Mouse (Mus musculus): Measurements from ENCODE around the gene 9330161L09Rik. TPM values are rescaled to one million over a fixed set of nuclear protein-coding genes. Genes with fewer than 3 reads are reported as not detected.
A peak's percentile ranks its signal among the peaks of the same experiment; 100 is the strongest.
"Not testable (repeated sequence)": the region's sequence is repeated elsewhere in the genome, so short reads cannot be mapped to it uniquely, and the experiment has no call there.

9330161L09Rik gene
- 1 to 10 TPM in 3 of 4 experiments, under 1 TPM in 1; 0.99 to 3.4 (median 2.1) TPM for total RNA-seq (2022)

DNA sequence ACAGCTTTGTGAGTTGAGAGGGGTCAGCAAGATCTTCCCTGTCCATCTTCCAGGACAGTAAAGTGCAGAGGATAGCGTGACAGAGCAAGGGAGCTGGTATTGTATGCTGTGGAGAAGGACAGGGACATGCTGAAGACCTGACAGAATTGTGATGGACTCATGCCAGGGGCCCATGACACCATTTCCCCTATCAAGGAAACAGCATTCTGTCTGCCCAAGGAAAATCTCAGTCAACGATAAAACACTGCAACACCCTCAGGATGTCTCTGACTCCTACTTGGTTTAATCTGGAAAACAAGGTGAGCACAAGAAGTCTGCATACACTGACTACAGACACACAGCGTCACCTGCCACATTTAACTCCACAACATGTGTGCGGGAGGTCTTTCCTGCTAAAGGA lies at the start of gene 9330161L09Rik:
TSS of gene 9330161L09Rik (minus strand) at position 101 of the 400 bp plus-strand sequence.
- DNase-seq = no peak

DNA sequence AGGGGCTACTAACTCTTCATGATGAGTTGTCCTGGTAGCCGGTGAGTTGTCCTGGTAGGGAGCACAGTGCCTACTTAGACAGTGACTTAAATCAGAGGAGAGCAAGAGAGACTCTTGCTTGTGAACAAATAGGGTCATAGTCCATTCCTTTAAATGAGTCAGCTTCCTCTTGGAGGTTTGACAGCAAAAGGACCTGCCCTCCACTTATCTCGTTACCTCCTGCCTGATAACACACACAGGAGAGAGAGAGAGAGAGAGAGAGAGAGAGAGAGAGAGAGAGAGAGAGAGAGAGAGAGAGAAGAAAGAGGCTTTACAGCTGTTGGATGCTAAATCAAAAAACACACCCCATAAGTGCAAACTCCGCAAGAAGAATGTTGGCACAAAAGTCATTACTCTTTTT lies 49.5 kb upstream of the 9330161L09Rik start, which contains the start of gene Ifi27l2b:
TSS of gene Ifi27l2b (minus strand) at position 84 of the 400 bp plus-strand sequence.
- DNase-seq = no peak

DNA sequence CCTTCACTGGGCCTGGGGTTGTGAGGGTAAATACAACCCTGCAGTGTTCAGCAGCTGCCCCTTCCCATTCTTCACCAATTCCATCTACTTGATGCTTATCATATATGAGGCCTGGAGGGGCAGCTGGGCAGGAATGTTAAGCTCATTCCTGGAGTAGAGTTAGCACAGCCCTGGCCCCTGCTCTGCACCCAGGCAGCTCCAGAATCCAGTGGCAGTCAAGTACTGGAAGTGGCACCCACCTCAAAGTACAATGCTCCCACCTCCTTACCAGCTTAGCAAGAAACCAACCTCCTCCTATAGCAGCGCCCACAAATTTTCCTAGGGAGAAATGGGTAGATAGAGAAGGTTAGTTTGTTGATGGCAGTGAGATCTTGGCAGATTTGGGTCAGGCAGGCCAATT lies 49.1 kb upstream of the 9330161L09Rik start:
- DNase-seq = not testable (repeated sequence)

DNA sequence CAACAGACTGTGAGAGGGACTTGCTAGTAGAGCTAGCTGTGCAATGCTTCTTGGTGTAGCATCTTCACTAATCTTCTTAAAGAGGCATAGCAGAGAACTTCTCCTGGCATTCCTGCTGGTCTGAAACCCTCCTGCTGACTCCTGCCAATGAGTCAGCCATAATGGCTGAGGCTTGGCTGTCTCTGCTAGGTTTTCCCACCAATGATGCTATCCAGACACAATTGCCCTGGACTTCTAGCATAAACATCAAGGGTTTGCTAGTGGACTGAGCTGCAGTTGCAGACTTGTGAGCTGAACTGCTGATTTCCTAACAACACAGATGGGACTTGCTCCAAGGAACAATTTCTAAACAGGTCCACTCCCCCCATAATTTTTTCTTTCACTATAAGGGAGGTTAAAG lies 45.7 kb upstream of the 9330161L09Rik start:
- no peak for DNase-seq

DNA sequence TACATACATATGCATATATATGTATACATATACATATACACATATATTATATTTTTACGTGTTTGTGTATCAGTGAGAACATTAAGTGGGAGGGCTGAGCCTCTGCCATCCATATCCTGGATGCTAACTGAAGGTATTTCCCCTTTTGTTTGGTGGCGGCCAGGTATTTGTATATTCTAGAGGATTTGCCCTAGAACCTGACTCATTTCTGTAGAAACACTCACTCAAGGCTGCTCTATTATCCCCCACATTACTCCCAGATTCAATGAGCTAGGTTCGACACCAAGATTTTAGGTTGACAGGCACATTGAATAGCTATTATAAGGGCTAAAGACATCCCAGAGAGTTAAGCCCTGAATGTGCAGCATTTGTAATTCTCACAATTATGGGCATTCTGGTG lies 37.4 kb upstream of the 9330161L09Rik start:
- no peak for DNase-seq

DNA sequence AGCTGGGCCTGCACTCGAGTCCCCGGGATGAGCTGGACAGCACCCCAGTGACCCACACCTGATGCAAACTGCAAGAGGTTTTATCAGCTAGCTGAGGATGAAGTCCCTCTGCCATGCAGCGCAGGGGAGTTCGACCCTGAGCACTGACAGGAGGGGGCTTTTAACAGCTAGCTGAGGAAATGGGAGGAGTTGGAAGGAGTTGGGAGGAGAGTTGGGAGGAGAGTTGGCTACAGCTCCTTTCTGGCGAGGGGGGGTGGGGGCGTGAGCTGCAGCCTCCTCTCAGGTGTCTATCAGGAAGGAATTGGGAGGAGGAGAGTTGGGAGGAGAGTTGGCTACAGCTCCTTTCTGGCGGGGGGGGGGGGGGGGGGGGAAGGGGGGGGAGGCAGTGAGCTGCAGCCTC lies 36.6 kb upstream of the 9330161L09Rik start:
- DNase-seq = not testable (repeated sequence)

DNA sequence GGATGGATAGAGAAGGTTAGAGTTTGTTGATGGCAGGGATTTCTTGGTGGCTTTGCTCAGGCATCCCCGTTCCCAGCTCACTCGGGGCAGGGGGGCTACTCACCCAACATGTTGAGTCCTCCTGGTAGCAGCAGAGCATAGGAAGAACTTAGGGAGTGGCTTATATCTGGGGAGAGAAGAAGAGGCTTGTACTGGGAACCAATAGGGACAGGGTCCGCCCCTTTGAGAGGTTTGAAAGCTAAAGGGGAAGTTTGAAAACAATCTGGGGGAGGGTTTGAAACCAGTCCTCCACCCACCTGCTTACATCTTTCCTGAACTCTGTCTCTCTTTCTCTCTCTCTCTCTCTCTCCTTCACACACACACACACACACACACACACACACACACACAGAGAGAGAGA lies 35.9 kb upstream of the 9330161L09Rik start, which contains the start of gene Ifi27l2a:
TSS of gene Ifi27l2a (minus strand) at position 157 of the 400 bp plus-strand sequence.
- no peak for DNase-seq

DNA sequence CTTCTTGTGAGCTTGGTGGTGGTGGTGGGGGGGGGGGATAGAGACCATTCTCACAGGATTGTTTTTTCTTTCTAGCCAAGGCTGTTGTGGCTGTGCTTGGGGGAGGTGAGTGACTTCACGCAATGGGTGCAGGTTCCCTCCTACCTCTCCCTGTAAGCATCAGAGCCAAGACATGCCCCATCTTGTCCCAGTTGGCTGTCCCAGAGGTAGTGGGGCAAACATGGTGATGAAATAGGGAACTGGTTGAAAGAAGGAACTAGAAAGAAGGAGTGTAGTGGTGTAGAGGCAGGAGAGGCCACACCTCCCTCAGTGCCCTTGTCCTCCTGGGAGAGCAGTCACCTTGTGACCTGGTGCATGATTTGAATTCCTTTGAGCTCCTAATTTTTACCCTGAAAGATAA lies 30.0 kb upstream of the 9330161L09Rik start:
- DNase-seq = no peak

DNA sequence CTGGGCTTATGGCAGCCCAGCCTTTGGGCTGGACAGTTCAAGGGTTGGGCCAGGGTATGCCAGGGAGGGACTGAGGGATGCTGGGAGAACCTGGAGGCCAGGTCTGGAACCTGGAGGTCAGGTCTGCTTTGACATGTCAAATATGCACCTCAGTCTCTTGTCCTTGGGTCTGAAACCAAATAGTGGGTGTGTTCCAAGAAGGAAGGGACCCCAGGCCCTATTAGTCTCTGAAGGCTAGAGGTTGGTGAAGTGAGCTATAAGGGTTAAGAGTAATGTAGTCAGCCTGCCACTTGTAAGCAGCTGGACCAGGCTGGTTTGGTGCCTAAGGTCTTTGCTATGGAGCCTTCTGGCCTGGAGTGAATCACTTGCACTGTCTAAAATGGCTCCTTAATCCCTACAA lies 27.2 kb upstream of the 9330161L09Rik start:
- no peak for DNase-seq

DNA sequence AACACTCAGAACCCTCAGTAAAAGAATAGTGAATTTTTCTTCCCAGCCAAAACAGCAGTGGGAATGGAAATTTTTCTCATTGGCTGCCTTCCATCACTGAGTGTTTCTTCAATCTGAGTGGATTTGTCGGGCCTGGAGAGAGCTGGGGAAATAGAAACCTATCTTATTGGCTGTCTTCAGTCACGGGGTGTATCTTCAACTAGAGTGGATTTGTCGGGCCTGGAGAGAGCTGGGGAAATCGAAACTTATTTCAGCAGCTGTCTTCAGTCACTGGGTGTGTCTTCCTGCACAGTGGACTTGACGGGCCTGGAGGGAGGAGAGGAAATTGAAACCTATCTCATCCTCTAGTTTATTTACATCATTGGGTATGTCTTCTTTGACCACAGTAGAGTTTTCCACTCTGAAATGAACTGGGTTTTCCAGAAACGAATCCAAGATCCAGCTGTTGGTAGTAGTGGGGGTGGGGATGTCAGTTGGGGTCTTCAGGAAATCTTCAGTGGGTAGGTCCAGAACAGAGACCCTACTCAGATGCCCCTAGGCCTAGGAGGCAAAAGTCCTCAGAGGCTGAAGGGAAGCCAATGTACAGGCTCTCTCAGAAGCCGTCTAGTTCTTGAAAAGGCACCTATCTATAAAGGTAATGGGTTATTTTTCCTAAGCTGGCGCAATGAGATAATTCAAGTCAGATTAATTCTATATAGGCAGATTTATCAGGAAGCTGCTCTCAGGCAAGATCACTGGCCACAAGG lies 26.5 kb upstream of the 9330161L09Rik start, which contains the start of gene Ifi27:
TSS of gene Ifi27 (plus strand) at position 226 of the 746 bp plus-strand sequence.
- DNase-seq = peak; percentile 88

DNA sequence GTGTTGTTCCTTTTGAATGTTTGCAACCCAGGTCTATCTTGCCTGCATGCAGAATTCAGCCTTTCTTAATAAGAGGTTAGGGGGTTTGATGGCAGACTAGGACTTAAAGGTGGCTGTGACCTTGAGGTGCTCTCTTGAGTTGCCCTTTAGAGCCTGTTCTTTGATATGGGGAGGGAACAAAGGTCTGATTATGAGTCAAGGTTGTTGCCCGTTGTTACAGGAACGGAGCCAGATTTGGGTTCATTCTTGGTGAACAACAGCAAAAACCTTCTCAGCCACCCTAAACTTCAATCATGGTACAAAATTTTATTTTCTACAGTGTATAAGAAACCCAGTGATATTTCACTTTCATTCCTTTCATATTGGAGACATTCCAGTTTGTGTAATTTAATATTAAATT lies 25.8 kb upstream of the 9330161L09Rik start:
- peak; percentile 64 for DNase-seq

DNA sequence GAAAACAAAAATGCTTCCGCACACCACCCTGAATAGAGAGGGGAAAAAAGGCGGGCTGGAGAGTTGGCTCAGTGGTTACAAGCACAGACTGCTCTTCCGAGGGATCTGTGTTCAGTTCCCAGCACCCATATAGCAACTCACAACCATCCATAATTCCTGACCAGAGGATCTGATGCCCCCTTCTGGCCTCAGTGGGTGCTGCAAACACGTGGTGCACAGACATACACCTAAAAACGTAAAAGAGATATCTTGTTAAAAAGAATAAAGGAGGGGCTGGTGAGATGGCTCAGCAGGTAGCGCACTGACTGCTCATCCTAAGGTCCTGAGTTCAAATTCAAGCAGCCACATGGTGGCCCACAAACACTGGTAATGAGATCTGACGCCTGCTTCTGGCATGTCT lies 19.1 kb upstream of the 9330161L09Rik start:
- no peak for DNase-seq

DNA sequence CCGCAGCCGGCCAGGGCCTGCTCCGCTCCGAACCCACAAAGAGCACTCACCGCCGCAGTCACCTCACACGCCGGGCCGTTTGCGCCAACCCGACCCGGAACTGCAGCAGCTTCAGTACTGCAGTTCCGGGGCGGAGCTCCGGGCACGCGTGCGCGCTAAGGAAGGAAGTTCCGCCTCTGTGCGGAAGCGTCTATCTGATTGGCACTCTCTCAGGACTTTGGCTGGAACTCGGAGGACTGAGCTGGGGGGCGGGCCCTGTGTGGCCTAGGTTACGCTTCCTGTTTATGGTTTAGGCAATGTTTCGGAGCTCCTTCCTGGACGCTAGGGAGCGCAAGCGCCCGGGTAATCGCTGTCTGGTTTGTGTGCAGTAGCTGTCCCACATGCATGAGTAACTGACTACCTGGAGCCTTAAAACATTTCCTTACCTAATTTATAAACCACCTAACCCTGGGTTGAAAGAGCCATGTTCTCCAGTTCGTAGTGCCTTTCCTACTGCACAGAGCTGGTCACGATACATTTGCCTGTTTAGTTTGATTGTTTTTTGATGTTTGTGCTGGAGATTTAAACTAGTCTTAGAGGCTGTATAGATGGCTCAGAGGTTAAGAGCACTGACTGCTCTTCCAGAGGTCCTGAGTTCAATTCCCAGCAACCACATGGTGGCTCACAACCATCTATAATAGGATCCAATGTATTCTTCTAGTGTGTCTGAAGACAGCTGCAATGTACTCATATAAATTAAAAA lies 18.3 kb upstream of the 9330161L09Rik start, which contains the start of gene Ddx24:
TSS of gene Ddx24 (minus strand) at position 102 of the 742 bp plus-strand sequence.
- peak; percentile 99 for DNase-seq

DNA sequence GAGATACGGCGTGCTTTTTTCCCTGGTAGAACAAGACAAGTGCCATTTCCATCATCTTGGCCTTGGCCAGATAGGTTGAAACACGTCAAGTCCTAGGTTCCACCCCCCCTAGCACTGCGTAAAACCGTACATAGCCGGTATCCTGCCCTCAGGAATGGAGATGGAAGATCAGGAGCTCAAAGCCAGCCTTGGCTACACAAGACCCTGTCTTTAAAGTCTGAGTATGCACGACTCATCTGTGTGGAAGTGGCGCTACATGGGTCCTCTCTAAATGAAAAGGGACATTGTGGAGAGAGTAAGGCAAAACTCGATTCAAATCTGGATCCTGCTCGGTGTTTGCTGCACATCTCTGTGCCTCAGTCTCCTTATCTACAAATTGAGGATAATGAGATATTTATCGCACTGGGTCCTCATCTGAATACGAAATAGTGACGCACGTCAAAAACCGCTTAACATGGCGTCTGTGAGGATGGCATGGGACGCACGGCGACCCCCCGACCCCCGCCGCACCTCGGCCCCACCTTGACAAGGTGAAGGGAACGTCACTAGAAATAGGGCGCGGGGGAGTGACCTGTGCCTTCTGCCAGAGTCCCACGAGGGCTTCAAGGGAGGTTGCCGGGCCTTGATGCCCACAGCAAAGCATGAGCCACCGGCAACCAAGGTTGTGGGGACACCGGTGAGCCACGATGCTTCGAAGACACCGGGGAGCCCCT lies 17.6 kb upstream of the 9330161L09Rik start:
- no peak for DNase-seq

DNA sequence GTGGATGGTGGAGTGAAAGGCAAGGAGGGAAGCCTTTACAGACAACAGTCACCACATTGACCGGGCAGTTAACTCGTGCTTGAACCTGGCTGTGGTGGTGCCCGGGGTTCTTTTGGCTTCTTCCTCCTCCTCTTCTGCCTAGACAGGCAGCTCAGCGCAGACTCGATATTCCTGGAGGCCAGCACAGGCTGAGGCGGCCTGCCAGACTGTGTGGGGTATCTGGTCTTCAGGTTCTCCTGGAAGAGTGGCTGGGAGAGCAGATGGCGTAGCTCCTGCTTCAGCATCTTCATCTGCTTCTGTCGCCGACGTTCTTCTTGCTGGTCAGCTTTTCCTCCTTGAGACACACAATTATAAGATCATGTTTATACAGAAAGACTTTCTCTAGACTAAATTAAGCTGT lies 524 bp upstream of the 9330161L09Rik start:
- no peak for DNase-seq

DNA sequence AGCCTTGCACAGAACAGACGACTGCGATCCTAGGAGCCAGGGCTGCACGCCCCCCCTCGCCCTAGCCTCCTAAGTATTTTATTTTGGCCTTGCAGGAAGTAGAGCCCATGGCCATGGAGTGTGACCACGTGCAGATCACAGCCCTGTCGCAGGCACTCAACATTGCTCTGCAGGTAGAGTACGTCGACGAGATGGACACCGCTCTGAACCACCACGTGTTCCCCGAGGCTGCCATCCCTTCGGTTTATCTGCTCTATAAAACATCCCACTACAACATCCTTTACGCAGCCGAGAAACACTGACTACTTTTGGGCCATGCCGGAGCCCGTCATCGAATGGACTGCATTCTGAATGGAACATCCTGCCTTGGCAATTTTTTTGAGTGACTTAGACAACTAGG lies 3.5 kb downstream of the 9330161L09Rik start:
- DNase-seq = no peak

DNA sequence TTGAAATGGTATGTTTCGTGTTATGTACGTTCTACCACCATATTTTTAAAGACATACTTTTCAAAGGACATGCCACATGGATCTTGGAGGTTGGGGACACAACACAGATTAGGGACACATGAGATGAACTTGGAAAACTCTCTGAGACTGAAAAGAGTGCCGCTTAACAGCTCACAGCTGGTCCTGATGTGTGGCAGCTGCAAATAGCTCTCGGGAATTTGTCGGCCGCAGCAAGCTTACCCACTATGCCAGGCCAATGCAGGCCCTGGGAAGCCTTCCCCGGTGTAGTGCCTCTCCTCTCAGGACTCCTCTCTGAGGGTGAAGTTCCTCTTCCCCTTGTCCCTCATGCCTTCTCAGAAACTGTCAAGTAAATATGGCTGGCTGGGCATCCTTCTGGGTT lies 10.9 kb downstream of the 9330161L09Rik start:
- DNase-seq = no peak

DNA sequence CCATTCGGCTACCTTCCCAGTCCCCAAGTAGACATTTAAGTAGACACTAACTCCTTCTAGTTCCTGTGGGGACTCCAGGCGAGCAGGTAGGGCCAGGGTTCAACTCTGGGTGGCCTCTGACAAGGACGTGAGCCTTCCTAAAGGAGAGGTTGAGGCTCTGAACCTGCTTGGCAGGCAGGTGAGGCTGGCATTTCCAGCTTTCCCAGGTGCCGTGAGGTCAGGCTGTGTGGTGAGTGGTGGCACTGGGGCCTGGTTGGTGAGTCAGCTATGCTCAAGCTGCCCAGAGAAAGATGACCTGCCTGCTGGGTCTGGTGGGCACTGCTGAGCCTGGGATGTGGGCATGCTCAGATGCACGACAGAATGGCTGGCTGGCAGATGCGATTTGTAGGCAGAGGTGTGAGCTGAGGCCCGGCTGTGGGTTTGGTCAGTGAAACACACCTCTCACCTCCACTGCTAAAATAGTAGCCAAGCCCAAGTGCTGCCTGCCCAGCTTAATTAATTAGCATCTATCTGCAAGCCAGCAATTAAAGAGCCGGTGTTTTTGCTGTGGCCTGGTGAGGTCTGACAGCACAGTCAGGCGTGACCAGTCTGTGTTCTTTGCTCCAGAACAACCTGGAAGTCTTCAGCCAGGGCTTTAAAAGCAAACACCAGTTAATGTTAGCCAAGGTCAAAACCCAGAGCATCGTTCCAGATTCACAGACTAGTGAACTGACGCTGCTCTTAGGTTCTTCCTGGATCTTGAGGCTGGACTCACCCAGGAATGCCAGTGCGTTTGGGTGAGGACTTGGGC lies 11.9 kb downstream of the 9330161L09Rik start:
- no peak for DNase-seq

DNA sequence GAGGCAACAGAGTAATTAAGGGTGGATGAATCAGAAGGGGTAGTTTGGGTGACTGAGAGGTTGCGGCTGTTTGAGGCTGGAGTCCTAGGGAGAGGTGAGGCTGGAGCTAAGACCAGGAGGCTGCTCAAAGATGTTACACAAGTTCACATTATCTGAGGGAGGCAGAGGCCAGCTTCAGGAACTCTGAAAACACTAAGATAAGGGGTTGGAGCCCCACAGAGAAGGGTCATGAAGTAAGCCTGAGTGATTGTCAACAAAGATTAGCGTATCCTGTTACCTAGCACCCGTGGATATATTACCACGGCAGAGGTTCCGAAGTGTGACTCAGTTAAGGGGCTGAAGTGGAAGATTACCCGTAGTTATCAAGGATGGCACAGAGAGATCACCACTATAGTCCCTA lies 14.1 kb downstream of the 9330161L09Rik start:
- no peak for DNase-seq

DNA sequence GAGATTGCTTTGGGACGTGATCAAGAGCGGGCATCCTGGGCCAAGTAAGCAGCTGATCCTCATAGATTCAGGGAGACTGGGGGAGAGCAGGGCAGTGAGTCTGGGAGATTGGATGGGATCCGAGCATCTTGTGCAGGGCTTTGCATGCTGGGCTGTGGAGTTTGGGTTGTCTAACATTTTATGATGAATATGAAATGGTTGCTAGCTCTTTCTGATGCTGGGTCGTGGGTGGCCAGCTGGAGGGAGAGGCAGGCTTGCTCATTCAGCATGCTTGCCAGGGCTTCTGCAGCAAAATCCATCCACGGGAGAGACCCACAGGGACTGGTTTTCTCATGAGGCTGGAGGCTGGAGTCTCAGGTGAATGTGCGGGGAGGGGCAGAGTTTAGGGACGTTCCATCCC lies 16.5 kb downstream of the 9330161L09Rik start:
- DNase-seq = no peak

DNA sequence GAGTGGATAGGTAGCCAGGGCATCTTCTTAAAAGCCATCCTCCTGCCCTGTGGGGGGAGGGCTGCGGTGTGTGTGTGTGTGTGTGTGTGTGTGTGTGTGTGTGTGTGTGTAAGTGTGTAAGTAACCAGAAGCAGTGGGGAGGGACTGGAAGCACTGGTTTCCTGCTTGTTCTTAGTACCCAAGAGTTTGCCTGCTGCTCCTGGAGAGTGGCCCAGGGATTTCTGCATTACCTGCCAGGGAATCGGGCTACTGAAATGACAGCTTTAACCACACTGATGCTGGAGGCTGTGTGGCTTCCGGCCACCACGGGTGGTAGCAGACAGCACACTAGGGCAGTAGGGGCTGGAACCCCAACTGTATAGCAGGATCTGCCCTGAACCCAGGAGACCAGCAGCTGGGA lies 17.6 kb downstream of the 9330161L09Rik start:
- no peak for DNase-seq

DNA sequence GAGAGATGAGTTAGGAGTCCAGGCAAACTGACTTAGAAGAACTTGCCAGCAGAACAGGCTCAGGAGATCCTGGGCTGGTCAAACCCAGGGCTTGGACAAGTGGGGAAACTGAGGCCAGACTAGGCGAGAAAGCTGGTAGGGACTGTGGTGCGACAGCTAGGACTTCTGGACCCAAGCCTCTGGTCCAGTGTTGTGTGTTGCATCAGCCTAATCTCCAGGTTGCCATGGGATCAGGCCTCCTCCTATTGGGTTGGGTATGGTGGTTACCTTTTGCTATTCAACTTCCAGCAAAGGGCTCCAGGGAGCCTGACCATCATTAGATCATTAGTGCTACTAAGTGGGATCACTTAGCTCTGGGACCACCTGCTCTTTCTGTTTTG lies 18.3 kb downstream of the 9330161L09Rik start:
- no peak for DNase-seq

Measured in adrenal gland, adult 8-10 months (tissue).